Mouse (Mus musculus): ENCODE measurements at regions not wholly inside any gene's neighbourhood (a gene's known extent, or its start where the extent isn't known, plus 50 kb on each side); places are given as distances from the start of the nearest gene placed in this dataset.

- TF ChIP-seq CTCF (conservative IDR thresholded peaks at IDR 0.05; ENCODE audit: insufficient read depth, insufficient read length, low read depth, low read length) (no peak), POLR2A (IDR thresholded peaks at IDR 0.05; ENCODE audit: low read depth, low read length) (no peak)
These were observed 229.7 kb downstream of the Kif20b start for GRCm38 (mm10) chr19:35151841-35152240.

All from kidney, adult 2 months (tissue).